Mouse (Mus musculus): ENCODE measurements around the gene Raf1. TPM values are rescaled to one million over a fixed set of nuclear protein-coding genes. Genes with fewer than 3 reads are reported as not detected.
A peak's percentile ranks its signal among the peaks of the same experiment; 100 is the strongest.

Gene Raf1
- polyA plus RNA-seq (2017; shearing (Covaris generic)): 10 to 100 TPM; 52.6 to 72.0 (median 66.5) TPM

GRCm38 (mm10) chr6:115676452-115677128, at the start of gene Raf1:
Raf1 (minus strand) TSS chr6:115676635.
- ATAC-seq: peak; percentile 92

- ATAC-seq: no peak
These were observed 45.8 kb upstream of the Raf1 start for GRCm38 (mm10) chr6:115722246-115722645.

- peak; percentile 86 for ATAC-seq
These were observed 41.5 kb upstream of the Raf1 start for GRCm38 (mm10) chr6:115717715-115718558.

- ATAC-seq: peak; percentile 49
These were observed 40.7 kb upstream of the Raf1 start for GRCm38 (mm10) chr6:115717101-115717652.

- no peak for ATAC-seq
These were observed 34.8 kb upstream of the Raf1 start for GRCm38 (mm10) chr6:115711261-115711660.

- no peak for ATAC-seq
These were observed 26.5 kb upstream of the Raf1 start for GRCm38 (mm10) chr6:115702901-115703300.

GRCm38 (mm10) chr6:115701302-115701701, 24.9 kb upstream of the Raf1 start:
- ATAC-seq: no peak

GRCm38 (mm10) chr6:115700778-115701177, 24.3 kb upstream of the Raf1 start:
- ATAC-seq: no peak

- ATAC-seq: no peak
These were observed 22.3 kb upstream of the Raf1 start for GRCm38 (mm10) chr6:115698699-115699098.

- peak; percentile 39 for ATAC-seq
These were observed 21.5 kb upstream of the Raf1 start for GRCm38 (mm10) chr6:115697739-115698558.

GRCm38 (mm10) chr6:115696707-115697215, 20.3 kb upstream of the Raf1 start:
- ATAC-seq: no peak

GRCm38 (mm10) chr6:115695124-115695523, 18.7 kb upstream of the Raf1 start:
- ATAC-seq: no peak

GRCm38 (mm10) chr6:115694441-115694842, 18.0 kb upstream of the Raf1 start:
- ATAC-seq: no peak

GRCm38 (mm10) chr6:115692963-115693730, 16.7 kb upstream of the Raf1 start:
- ATAC-seq: peak; percentile 53

GRCm38 (mm10) chr6:115692163-115692950, 15.9 kb upstream of the Raf1 start:
- ATAC-seq: no peak

GRCm38 (mm10) chr6:115690105-115690504, 13.7 kb upstream of the Raf1 start:
- no peak for ATAC-seq

GRCm38 (mm10) chr6:115688589-115688988, 12.2 kb upstream of the Raf1 start:
- no peak for ATAC-seq

GRCm38 (mm10) chr6:115687753-115688152, 11.3 kb upstream of the Raf1 start:
- no peak for ATAC-seq

GRCm38 (mm10) chr6:115684851-115685646, 8.6 kb upstream of the Raf1 start:
- ATAC-seq: peak; percentile 67

GRCm38 (mm10) chr6:115684271-115684670, 7.8 kb upstream of the Raf1 start:
- no peak for ATAC-seq
